Mouse (Mus musculus) brown adipose tissue, adult 24 weeks (tissue): Measurements from ENCODE around the gene Dnttip2. TPM values are rescaled to one million over a fixed set of nuclear protein-coding genes. Genes with fewer than 3 reads are reported as not detected.

Experiments used
- H3K27ac ChIP-seq: fragments of 200-500 bp; replicated peaks from 2 replicates; pipeline ENCODE4 v1.5.1; 2012; ENCODE audit warnings: low read depth, mild to moderate bottlenecking, low read length
- H3K4me1 ChIP-seq: fragments of 200-500 bp; 2 replicates; pipeline ENCODE4 v1.6.1; 2012; ENCODE audit warnings: low read length, mixed read lengths; ENCODE audit not compliant: control insufficient read depth, insufficient read depth, insufficient read length
- H3K4me3 ChIP-seq: fragments of 200-500 bp; 2 replicates; pipeline ENCODE4 v1.5.1; 2012; ENCODE audit warnings: low read depth, mild to moderate bottlenecking, low read length, moderate library complexity; ENCODE audit not compliant: insufficient read depth
- polyA plus RNA-seq: library from polyadenylated mRNA; stranded (reverse); fragments of >200 nt; gene quantifications from 2 replicates; pipeline ENCODE4 v1.2.4, GENCODE M21; 2012; ENCODE audit not compliant: missing spikeins, insufficient read depth, insufficient read length

Dnttip2 gene
- polyA plus RNA-seq, 1 experiment: 40.7 TPM

DNA sequence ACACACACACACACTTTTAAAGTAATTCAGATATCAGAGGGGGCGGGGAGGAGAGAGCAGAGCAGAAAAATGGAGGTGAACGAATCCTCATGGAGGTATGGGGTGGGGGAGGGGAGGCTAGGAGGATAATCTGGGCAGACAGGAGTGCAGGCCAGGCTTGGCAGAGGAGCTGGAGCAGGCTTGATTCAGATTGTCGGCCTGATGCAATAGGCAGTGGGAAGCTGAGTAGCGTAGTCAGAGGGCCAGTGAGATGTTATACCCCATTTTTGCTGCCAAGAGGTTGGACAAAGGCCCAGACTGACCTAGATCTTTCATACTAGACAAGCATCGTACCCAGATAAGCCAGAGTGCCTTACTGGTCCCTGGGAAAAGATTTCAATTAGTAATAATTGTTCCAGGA, 22.8 kb downstream of the Dnttip2 start:
- no peak overlapping the region for H3K4me3 ChIP-seq

DNA sequence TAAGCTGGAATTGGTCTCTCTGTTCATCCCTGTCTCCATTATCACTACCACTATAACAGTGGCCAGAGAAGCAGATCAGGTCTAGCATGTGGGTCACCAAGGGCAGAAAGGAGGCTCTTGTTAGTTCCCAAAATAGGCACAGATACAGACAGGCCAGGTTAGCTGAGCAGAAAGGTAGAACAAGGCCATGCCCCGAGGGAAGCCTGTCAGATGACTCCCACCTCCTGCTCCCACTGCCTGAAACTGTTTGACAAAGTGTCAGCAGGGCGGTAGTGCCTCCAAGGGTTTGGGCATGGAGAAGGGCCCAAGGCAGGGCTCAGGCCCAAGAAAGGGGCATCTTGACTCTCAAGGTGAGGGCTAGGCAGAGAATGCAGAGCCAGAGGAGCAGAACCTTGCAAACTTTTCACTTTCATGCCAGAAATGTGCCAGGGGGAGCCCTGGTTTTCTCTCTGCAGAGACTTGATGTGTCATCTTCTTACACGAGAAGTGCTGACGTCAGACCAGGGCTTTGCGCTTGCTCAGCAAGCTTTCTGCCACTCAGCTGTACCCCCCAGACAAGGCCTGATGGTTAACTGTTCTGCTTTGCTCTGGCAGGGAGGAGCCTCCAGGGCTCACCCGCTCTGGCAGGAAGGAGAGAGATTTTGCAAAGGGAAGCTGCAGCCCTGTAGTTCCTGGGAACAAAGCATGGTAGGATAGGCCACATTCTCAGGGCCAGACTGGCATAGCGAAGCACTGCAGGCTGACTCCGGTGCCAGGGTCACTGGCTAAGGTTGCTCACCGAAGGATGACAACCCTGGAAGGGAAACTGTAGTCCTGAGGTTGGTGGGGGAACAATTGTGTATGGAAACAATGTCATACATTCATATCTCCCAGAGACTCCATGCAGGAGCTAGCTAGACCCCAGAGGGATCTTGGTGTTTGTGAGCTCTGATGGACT, 27.1 kb downstream of the Dnttip2 start:
- Histone ChIP-seq H3K4me3 (no peak overlapping the region), H3K27ac (no peak overlapping the region), H3K4me1 (no peaks in the 10 kb centered on the region)

More for the DNA sequence above, 22.8 kb downstream of the Dnttip2 start:
- H3K4me1 ChIP-seq: no peaks in the 10 kb centered on the region
- no peak overlapping the region for H3K27ac ChIP-seq

GRCm38 (mm10) chr3:122304560-122304959, 30.4 kb downstream of the Dnttip2 start:
- no peak overlapping the region for H3K4me3 ChIP-seq
- H3K27ac ChIP-seq: no peak overlapping the region
- H3K4me1 ChIP-seq: no peaks in the 10 kb centered on the region

- Histone ChIP-seq H3K4me1 (no peaks in the 10 kb centered on the region), H3K27ac (no peak overlapping the region), H3K4me3 (no peak overlapping the region)
These were observed 33.9 kb downstream of the Dnttip2 start for GRCm38 (mm10) chr3:122307894-122308671.

- no peak overlapping the region for H3K4me3 ChIP-seq
- H3K27ac ChIP-seq: no peak overlapping the region
- H3K4me1 ChIP-seq: no peaks in the 10 kb centered on the region
These were observed 34.8 kb downstream of the Dnttip2 start for GRCm38 (mm10) chr3:122308981-122309380.

GRCm38 (mm10) chr3:122312078-122312477, 37.9 kb downstream of the Dnttip2 start:
- H3K27ac ChIP-seq: no peak overlapping the region
- peaks cover 2% of the 10 kb centered on the region; the same call in 1 of the 2 replicates for H3K4me1 ChIP-seq
- no peak overlapping the region for H3K4me3 ChIP-seq

DNA sequence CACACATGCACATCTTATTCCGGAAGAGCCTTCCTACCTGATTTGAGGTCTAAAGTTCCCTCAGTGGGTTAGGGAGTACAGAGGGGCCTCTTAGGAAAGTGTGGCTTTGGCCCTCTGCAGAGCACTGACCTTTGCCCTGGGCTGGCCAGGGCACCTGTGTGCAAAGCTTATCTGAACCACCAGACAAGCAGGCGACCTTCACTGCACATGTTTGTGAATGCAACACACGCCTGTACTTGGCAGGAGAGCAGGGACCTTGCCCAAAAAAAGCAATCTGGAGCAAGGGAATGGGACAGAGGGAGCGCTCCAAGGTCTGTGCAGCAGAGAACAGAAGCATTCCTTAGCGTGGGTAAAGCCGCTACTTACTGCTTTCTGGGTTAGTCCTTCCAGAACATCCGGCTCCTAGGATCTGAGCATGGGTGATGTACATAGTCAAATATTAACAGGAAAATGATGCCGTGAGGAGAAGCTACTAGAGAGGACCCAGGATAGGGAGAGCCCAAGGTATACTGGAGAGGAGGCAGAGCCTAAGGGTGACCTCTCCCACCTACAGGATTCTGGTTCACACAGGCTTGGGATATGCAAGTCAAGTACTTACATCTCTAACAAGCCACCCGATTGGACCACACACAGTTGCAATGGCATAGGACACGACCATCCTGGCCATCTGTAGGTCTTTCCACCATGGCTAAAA, 38.9 kb downstream of the Dnttip2 start:
- no peak overlapping the region for H3K4me3 ChIP-seq

GRCm38 (mm10) chr3:122313936-122314335, 39.7 kb downstream of the Dnttip2 start:
- Histone ChIP-seq H3K27ac (no peak overlapping the region), H3K4me1 (peaks cover 2% of the 10 kb centered on the region; the same call in 1 of the 2 replicates), H3K4me3 (no peak overlapping the region)

More for the DNA sequence above, 38.9 kb downstream of the Dnttip2 start:
- peaks cover 2% of the 10 kb centered on the region; the same call in 1 of the 2 replicates for H3K4me1 ChIP-seq
- H3K27ac ChIP-seq: no peak overlapping the region

DNA sequence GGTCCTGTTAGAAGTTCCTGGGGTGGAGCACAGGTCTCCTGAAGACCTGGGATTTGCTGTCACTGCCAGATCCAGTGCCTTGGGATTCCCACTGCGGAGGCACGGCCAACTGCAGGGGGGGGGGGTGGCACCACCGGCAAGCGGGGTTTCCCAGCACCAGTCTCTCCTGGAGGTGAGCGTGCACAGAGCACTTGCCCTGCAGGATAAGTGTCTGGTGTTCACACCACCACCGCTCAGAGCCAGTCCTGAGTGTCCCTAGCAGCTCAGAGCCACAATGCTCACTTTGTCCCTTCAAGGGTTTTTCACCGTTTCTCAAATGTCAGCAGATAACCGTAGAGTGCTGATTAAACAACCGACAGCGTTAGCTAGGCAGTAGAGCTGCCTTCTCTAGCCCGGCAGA, 42.4 kb downstream of the Dnttip2 start:
- Histone ChIP-seq H3K27ac (no peak overlapping the region), H3K4me1 (peaks cover 2% of the 10 kb centered on the region; the same call in 1 of the 2 replicates), H3K4me3 (no peak overlapping the region)

GRCm38 (mm10) chr3:122317339-122317738, 43.2 kb downstream of the Dnttip2 start:
- Histone ChIP-seq H3K4me1 (peaks cover 2% of the 10 kb centered on the region; the same call in 1 of the 2 replicates), H3K4me3 (no peak overlapping the region), H3K27ac (no peak overlapping the region)

- no peak overlapping the region for H3K4me3 ChIP-seq
- H3K27ac ChIP-seq: no peak overlapping the region
These were observed 48.0 kb downstream of the Dnttip2 start for GRCm38 (mm10) chr3:122322226-122322625.

GRCm38 (mm10) chr3:122323841-122324240, 49.7 kb downstream of the Dnttip2 start:
- Histone ChIP-seq H3K4me3 (no peak overlapping the region), H3K4me1 (no peaks in the 10 kb centered on the region), H3K27ac (no peak overlapping the region)

More at GRCm38 (mm10) chr3:122322226-122322625, 48.0 kb downstream of the Dnttip2 start:
- no peaks in the 10 kb centered on the region for H3K4me1 ChIP-seq

GRCm38 (mm10) chr3:122324528-122324927, 50.3 kb downstream of the Dnttip2 start:
- Histone ChIP-seq H3K4me3 (no peak overlapping the region), H3K4me1 (no peaks in the 10 kb centered on the region), H3K27ac (no peak overlapping the region)

- no peak overlapping the region for H3K27ac ChIP-seq
- H3K4me3 ChIP-seq: no peak overlapping the region
- peaks cover 17% of the 10 kb centered on the region; the same call in 1 of the 2 replicates for H3K4me1 ChIP-seq
These were observed 56.3 kb downstream of the Dnttip2 start for GRCm38 (mm10) chr3:122330484-122330883.

- Histone ChIP-seq H3K4me1 (peaks cover 17% of the 10 kb centered on the region; the same call in 1 of the 2 replicates), H3K4me3 (no peak overlapping the region), H3K27ac (peak overlapping the region; percentile 63)
These were observed 59.3 kb downstream of the Dnttip2 start for GRCm38 (mm10) chr3:122333493-122333892.
